Mouse (Mus musculus) kidney, postnatal 0 days (tissue): Measurements from ENCODE around the gene Gm20388. TPM values are rescaled to one million over a fixed set of nuclear protein-coding genes. Genes with fewer than 3 reads are reported as not detected.
A peak's percentile ranks its signal among the peaks of the same experiment; 100 is the strongest.

Experiments used
- ATAC-seq: fragments of 200-750 bp; cut with Nextera tagmentation; replicated peaks from 2 replicates; pipeline ENCODE4 v1.8.0; 2017; ENCODE audit warnings: low read depth, moderate number of reproducible peaks, moderate TSS enrichment, moderate library complexity; ENCODE audit not compliant: low FRiP score
- DNase-seq: peaks from one replicate; pipeline ENCODE4 v3.0.0-alpha.2; 2016; ENCODE audit warnings: low spot score
- H3K27ac ChIP-seq: fragments of 300-500 bp; sonication (generic); 2 replicates; pipeline ENCODE4 v1.5.1; 2014; ENCODE audit warnings: mild to moderate bottlenecking
- H3K27me3 ChIP-seq: fragments of 300-500 bp; sonication (generic); 2 replicates; pipeline ENCODE4 v1.6.1; 2014; ENCODE audit warnings: low read length, mixed read lengths; ENCODE audit not compliant: insufficient read depth
- H3K36me3 ChIP-seq: fragments of 300-500 bp; sonication (generic); 2 replicates; pipeline ENCODE4 v1.6.1; 2014; ENCODE audit warnings: low read length, mixed read lengths; ENCODE audit not compliant: insufficient read depth
- H3K4me1 ChIP-seq: fragments of 300-500 bp; sonication (generic); replicated peaks from 2 replicates; pipeline ENCODE4 v1.6.1; 2014; ENCODE audit warnings: antibody characterized with exemption, low read length, mixed read lengths; ENCODE audit not compliant: insufficient read depth
- H3K4me2 ChIP-seq: fragments of 300-500 bp; sonication (generic); 2 replicates; pipeline ENCODE4 v1.6.1; 2014; ENCODE audit warnings: mild to moderate bottlenecking, low read length, moderate library complexity, mixed read lengths
- H3K4me3 ChIP-seq: fragments of 300-500 bp; sonication (generic); replicated peaks from 2 replicates; pipeline ENCODE4 v1.5.1; 2014; ENCODE audit warnings: low read depth, low read length
- H3K9ac ChIP-seq: fragments of 300-500 bp; sonication (generic); 2 replicates; pipeline ENCODE4 v1.6.1; 2014; ENCODE audit warnings: low read depth, low read length
- H3K9me3 ChIP-seq: fragments of 300-500 bp; sonication (generic); replicated peaks from 2 replicates; pipeline ENCODE4 v1.6.1; 2016; ENCODE audit warnings: low read length, inconsistent platforms, mixed read lengths
- CTCF ChIP-seq: IDR thresholded peaks from 2 replicates; pipeline ENCODE4 v1.5.1; 2016; ENCODE audit warnings: antibody characterized with exemption, low read depth, mild to moderate bottlenecking, moderate library complexity
- WGBS: fragments of 180-500 bp; shearing (Covaris S2); extraction: QIAGEN DNeasy Blood & Tissue Kit; methylation state at CpG from one replicate; pipeline ENCODE4 v1.1.7; 2014; 5-methylcytosine and 5-hydroxymethylcytosine counted together
- polyA plus RNA-seq: library from polyadenylated mRNA; unstranded; fragments of >200 nt; fragmentation: Nextera tagmentation; extraction: Ambion mirVana; gene quantifications from 2 replicates; pipeline ENCODE4 v1.2.1, GENCODE M21; 2015

Gene Gm20388
- polyA plus RNA-seq, 1 experiment from 2014 or later: not detected

- TF ChIP-seq CTCF: no peak
- no peaks in the 10 kb centered on the region for H3K27me3 ChIP-seq
- DNase-seq (no peak), ATAC-seq (no peak)
- no peak overlapping the region for H3K27ac ChIP-seq
- peaks cover 14% of the 10 kb centered on the region for H3K4me1 ChIP-seq
- 75% methylated on average over 4 of the region's 4 CpGs for WGBS
- H3K9me3 ChIP-seq: no peaks in the 10 kb centered on the region
- peaks cover 6% of the 10 kb centered on the region; the same call in 1 of the 2 replicates for H3K36me3 ChIP-seq
- no peak overlapping the region for H3K4me2 ChIP-seq
- no peak overlapping the region for H3K4me3 ChIP-seq
- H3K9ac ChIP-seq: no peak overlapping the region
Measured at GRCm38 (mm10) chr8:120558162-120558561, 647.5 kb downstream of the Gm20388 start.

- DNase-seq (no peak), ATAC-seq (no peak)
- 58% methylated on average over 11 of the region's 11 CpGs for WGBS
- no peak overlapping the region for H3K4me3 ChIP-seq
- H3K4me1 ChIP-seq: peaks cover 23% of the 10 kb centered on the region
- no peak overlapping the region for H3K9ac ChIP-seq
- no peak overlapping the region for H3K27ac ChIP-seq
- no peaks in the 10 kb centered on the region for H3K27me3 ChIP-seq
- peaks cover 4% of the 10 kb centered on the region; the same call in 1 of the 2 replicates for H3K36me3 ChIP-seq
- H3K9me3 ChIP-seq: no peaks in the 10 kb centered on the region
- H3K4me2 ChIP-seq: no peak overlapping the region
- TF ChIP-seq CTCF: no peak
Measured at GRCm38 (mm10) chr8:120559654-120560053, 649.0 kb downstream of the Gm20388 start.

- Histone ChIP-seq H3K4me2 (no peak overlapping the region), H3K4me3 (no peak overlapping the region), H3K27ac (no peak overlapping the region), H3K36me3 (no peaks in the 10 kb centered on the region), H3K4me1 (peaks cover 28% of the 10 kb centered on the region), H3K9me3 (no peaks in the 10 kb centered on the region), H3K9ac (no peak overlapping the region), H3K27me3 (no peaks in the 10 kb centered on the region)
- ATAC-seq: no peak
- DNase-seq: no peak
- WGBS: 54% methylated on average over 5 of the region's 5 CpGs
- no peak for TF ChIP-seq CTCF
Measured at GRCm38 (mm10) chr8:120560535-120560934, 649.9 kb downstream of the Gm20388 start.

- no peak overlapping the region for H3K27ac ChIP-seq
- ATAC-seq: no peak
Measured at GRCm38 (mm10) chr8:120561539-120562435, 651.1 kb downstream of the Gm20388 start.

GRCm38 (mm10) chr8:120562680-120563347 is 652.2 kb downstream of the Gm20388 start:
- no peak overlapping the region for H3K9ac ChIP-seq
- peaks cover 28% of the 10 kb centered on the region for H3K4me1 ChIP-seq
- H3K9me3 ChIP-seq: no peaks in the 10 kb centered on the region
- peak overlapping the region; percentile 74; the same call in 1 of the 2 replicates for H3K27ac ChIP-seq
- no peak overlapping the region for H3K4me3 ChIP-seq
- ATAC-seq (no peak), DNase-seq (no peak)
- TF ChIP-seq CTCF: no peak; the same call in 1 of the 2 replicates
- peaks cover 17% of the 10 kb centered on the region for H3K36me3 ChIP-seq
- no peak overlapping the region for H3K4me2 ChIP-seq
- H3K27me3 ChIP-seq: no peaks in the 10 kb centered on the region
- 69% methylated on average over 18 of the region's 18 CpGs for WGBS

More at GRCm38 (mm10) chr8:120561539-120562435, 651.1 kb downstream of the Gm20388 start:
- Histone ChIP-seq H3K4me3 (no peak overlapping the region), H3K9me3 (no peaks in the 10 kb centered on the region), H3K9ac (no peak overlapping the region), H3K4me1 (peaks cover 28% of the 10 kb centered on the region), H3K27me3 (no peaks in the 10 kb centered on the region), H3K4me2 (no peak overlapping the region), H3K36me3 (peaks cover 6% of the 10 kb centered on the region; the same call in 1 of the 2 replicates)
- 79% methylated on average over 22 of the region's 22 CpGs for WGBS
- DNase-seq: no peak
- TF ChIP-seq CTCF: peak; percentile 63; the same call in 1 of the 2 replicates

GRCm38 (mm10) chr8:120563348-120563724 is 652.7 kb downstream of the Gm20388 start:
- ATAC-seq (no peak), DNase-seq (no peak)
- 17% methylated on average over 8 of the region's 8 CpGs for WGBS
- Histone ChIP-seq H3K4me2 (no peak overlapping the region), H3K9me3 (no peaks in the 10 kb centered on the region), H3K27ac (peak overlapping the region; percentile 74), H3K4me1 (peaks cover 28% of the 10 kb centered on the region), H3K36me3 (peaks cover 22% of the 10 kb centered on the region), H3K27me3 (no peaks in the 10 kb centered on the region), H3K4me3 (no peak overlapping the region), H3K9ac (0 out of 2 replicates have a peak overlapping the region, but pooled peaks have one; percentile 31)
- TF ChIP-seq CTCF: no peak
